Mouse (Mus musculus): ENCODE data around the gene Tmem121.

GRCm38 (mm10) chr12:113185442-113186291 is at the start of gene Tmem121:
- TF ChIP-seq CTCF (IDR thresholded peaks at IDR 0.05; ENCODE audit: borderline replicate concordance, insufficient read depth, low read length) (no peak), POLR2A (IDR thresholded peaks at IDR 0.05; ENCODE audit: low read depth, low read length) (peak; percentile 52)

All from embryonic fibroblast, embryonic 13.5 days (primary cell).